Mouse (Mus musculus): Measurements from ENCODE around the gene Vmn2r77. TPM values are rescaled to one million over a fixed set of nuclear protein-coding genes. Genes with fewer than 3 reads are reported as not detected.

The Vmn2r77 gene
- polyA plus RNA-seq, 1 experiment from 2014 or later: not detected

Other genes starting within 250 kb of the Vmn2r77 start
- gene Olfr295, start 211.2 kb upstream of the Vmn2r77 start, polyA plus RNA-seq (2014; fragmentation: Nextera tagmentation; extraction: Ambion mirVana): not detected in 2 replicates
- not detected in 2 replicates for gene Olfr294, start 178.4 kb upstream of the Vmn2r77 start, polyA plus RNA-seq (2014; fragmentation: Nextera tagmentation; extraction: Ambion mirVana)
- not detected in 2 replicates for gene Olfr293, start 146.0 kb upstream of the Vmn2r77 start, polyA plus RNA-seq (2014; fragmentation: Nextera tagmentation; extraction: Ambion mirVana)
- not detected in 2 replicates for gene Olfr292, start 106.7 kb upstream of the Vmn2r77 start, polyA plus RNA-seq (2014; fragmentation: Nextera tagmentation; extraction: Ambion mirVana)
- not detected in 2 replicates for gene Folh1, start 19.1 kb upstream of the Vmn2r77 start, polyA plus RNA-seq (2014; fragmentation: Nextera tagmentation; extraction: Ambion mirVana)
- not detected in 2 replicates for gene Vmn2r78, start 120.1 kb downstream of the Vmn2r77 start, polyA plus RNA-seq (2014; fragmentation: Nextera tagmentation; extraction: Ambion mirVana)
- not detected in 2 replicates for gene Vmn2r79, start 201.1 kb downstream of the Vmn2r77 start, polyA plus RNA-seq (2014; fragmentation: Nextera tagmentation; extraction: Ambion mirVana)